Mouse (Mus musculus) 3134 (cell line): ENCODE measurements at regions not wholly inside any gene's neighbourhood (a gene's known extent, or its start where the extent isn't known, plus 50 kb on each side); places are given as distances from the start of the nearest gene placed in this dataset.
"Not testable (repeated sequence)": the region's sequence is repeated elsewhere in the genome, so short reads cannot be mapped to it uniquely, and the experiment has no call there.

Experiments
- DNase-seq: peaks from one replicate; pipeline ENCODE4 v3.0.0-alpha.2; 2011; ENCODE audit warnings: low spot score; ENCODE audit not compliant: insufficient read length; ENCODE audit errors: extremely low read depth

GRCm38 (mm10) chr1:157745611-157746010 is 239.1 kb downstream of the Sec16b start:
- no peak for DNase-seq

- no peak for DNase-seq
These were observed 248.6 kb downstream of the Sec16b start for GRCm38 (mm10) chr1:157755015-157755649.

GRCm38 (mm10) chr1:157756977-157757376 is 250.4 kb downstream of the Sec16b start:
- no peak for DNase-seq

GRCm38 (mm10) chr1:157758337-157758736 is 251.8 kb downstream of the Sec16b start:
- no peak for DNase-seq

GRCm38 (mm10) chr1:157768201-157768600 is 261.7 kb downstream of the Sec16b start:
- no peak for DNase-seq

- no peak for DNase-seq
These were observed 291.2 kb downstream of the Sec16b start for GRCm38 (mm10) chr1:157797711-157798110.

- no peak for DNase-seq
These were observed 292.3 kb downstream of the Sec16b start for GRCm38 (mm10) chr1:157798561-157799553.

- DNase-seq, result no peak
These were observed 294.6 kb downstream of the Sec16b start for GRCm38 (mm10) chr1:157801151-157801550.

GRCm38 (mm10) chr1:157804229-157804628 is 297.7 kb downstream of the Sec16b start:
- no peak for DNase-seq

- no peak for DNase-seq
These were observed 299.8 kb downstream of the Sec16b start for GRCm38 (mm10) chr1:157806296-157806695.

- DNase-seq, result no peak
These were observed 303.3 kb downstream of the Sec16b start for GRCm38 (mm10) chr1:157809674-157810471.

- no peak for DNase-seq
These were observed 304.1 kb downstream of the Sec16b start for GRCm38 (mm10) chr1:157810657-157811056.

- DNase-seq, result no peak
These were observed 321.4 kb downstream of the Sec16b start for GRCm38 (mm10) chr1:157827966-157828365.

- DNase-seq, result no peak
These were observed 325.0 kb downstream of the Sec16b start for GRCm38 (mm10) chr1:157831511-157831910.

GRCm38 (mm10) chr1:157872775-157873174 is 366.2 kb downstream of the Sec16b start:
- no peak for DNase-seq

- no peak for DNase-seq
These were observed 368.5 kb downstream of the Sec16b start for GRCm38 (mm10) chr1:157875006-157875405.

GRCm38 (mm10) chr1:157877117-157877516 is 370.6 kb downstream of the Sec16b start:
- DNase-seq, result not testable (repeated sequence)

GRCm38 (mm10) chr1:157887146-157887545 is 380.6 kb downstream of the Sec16b start:
- no peak for DNase-seq

GRCm38 (mm10) chr1:157888573-157888972 is 382.0 kb downstream of the Sec16b start:
- DNase-seq, result no peak

- no peak for DNase-seq
These were observed 399.6 kb downstream of the Sec16b start for GRCm38 (mm10) chr1:157906168-157906567.

- no peak for DNase-seq
These were observed 418.3 kb downstream of the Brinp2 start for GRCm38 (mm10) chr1:157937800-157938348.
